Mouse (Mus musculus): ENCODE results near the gene A130010J15Rik. TPM values are rescaled to one million over a fixed set of nuclear protein-coding genes. Genes with fewer than 3 reads are reported as not detected.

The A130010J15Rik gene
- total and polyA plus RNA-seq, 3 experiments = 9.1 to 22.4 (median 18.6) TPM

DNA sequence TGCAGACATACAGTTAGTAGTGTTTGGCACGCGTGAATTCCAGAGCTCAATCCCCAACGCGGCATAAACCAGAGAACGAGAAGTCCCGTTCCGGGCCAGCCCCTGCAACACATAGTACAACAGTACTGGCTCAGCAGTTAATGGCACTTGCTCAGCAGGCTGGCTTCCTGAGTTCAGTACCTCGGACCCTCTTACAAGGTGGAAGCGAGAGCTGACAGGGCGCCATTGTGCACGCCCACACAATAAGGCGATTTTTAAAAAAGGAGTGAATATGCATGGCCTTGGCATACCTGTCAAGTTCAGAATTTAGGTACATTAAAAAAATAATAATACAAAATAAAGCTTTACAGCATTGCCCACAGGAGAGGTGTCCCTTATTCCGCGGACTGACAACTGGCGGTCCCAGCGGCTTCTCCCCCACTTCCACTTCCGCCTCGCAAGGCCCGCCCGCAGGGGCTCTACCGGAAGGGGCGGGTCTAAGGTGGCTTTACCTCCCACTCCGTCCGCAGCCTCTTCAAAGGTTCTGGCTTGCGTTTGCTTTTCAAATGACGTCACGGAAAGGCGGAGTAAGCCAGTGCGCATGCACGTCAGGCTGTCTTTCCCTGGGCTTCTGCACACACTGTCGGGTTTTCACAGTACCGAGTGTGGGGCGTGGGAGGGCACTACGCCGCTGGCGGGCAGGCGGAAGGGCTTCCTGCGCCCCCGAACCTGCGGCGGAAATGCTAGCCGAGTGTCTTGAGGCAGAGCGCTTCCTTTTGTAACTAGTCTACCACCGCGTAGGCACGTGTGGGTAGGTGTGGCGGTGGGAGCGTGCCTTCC lies 5.4 kb downstream of the A130010J15Rik start:
- Histone ChIP-seq H3K36me3 (replicated peaks in 1 of 2; ENCODE audit: control insufficient read depth in 1 of 2, insufficient read depth in 1 of 2, low read length in 1 of 2) (peaks cover 1 to 30% of the 10 kb centered on the region in 2 experiments), H3K4me1 (ENCODE audit: control insufficient read depth in 1 of 2, insufficient read depth in 2 of 2) (peaks cover 6 to 55% of the 10 kb centered on the region in 2 experiments)

DNA sequence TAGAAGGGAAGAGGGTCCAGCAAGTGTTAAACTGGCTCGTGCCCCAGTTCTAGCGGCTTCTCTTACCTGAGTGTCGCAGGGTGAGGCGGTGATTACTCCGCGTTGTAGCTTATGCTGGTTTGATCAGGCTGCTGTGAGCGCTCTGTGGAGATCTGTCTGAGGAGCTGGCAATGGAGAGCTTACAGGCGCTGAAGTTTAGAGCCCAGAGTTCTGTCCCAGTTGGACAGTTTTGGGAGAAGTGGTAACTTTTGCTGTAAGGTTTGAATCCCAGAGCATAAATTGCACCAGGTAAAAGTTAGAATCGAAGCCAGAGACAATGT lies 5.9 kb downstream of the A130010J15Rik start:
- Histone ChIP-seq H3K27me3 (replicated peaks) (no peaks in the 10 kb centered on the region), H3K4me2 (ENCODE audit: insufficient read depth, low read depth, poor library complexity, severe bottlenecking) (peak overlapping the region; percentile 61), H3K27ac (ENCODE audit: insufficient read depth, low read depth) (peak overlapping the region; percentile 83), H3K9me3 (replicated peaks; ENCODE audit: low read length) (no peaks in the 10 kb centered on the region), H3K4me1 (ENCODE audit: control insufficient read depth in 1 of 2, insufficient read depth in 2 of 2) (peaks cover 6 to 55% of the 10 kb centered on the region in 2 experiments), H3K36me3 (replicated peaks in 1 of 2; ENCODE audit: control insufficient read depth in 1 of 2, insufficient read depth in 1 of 2, low read length in 1 of 2) (peaks cover 5 to 36% of the 10 kb centered on the region in 2 experiments), H3K4me3 (replicated peaks in 1 of 3; ENCODE audit: low read depth in 2 of 3, low read length in 2 of 3, poor library complexity in 1 of 3) (peak overlapping the region; percentile 81 to 96 (median 85)), H3K9ac (ENCODE audit: insufficient read depth, low read depth) (peak overlapping the region; percentile 89), H3K79me2 (replicated peaks; ENCODE audit: control insufficient read depth, extremely low read depth, insufficient read depth, poor library complexity, severe bottlenecking) (peaks cover 17% of the 10 kb centered on the region; the same call in 1 of the 2 replicates)
- DNase-seq (ENCODE audit: extremely low read depth) = no peak
- dilution Hi-C loops (cut with MboI; ENCODE audit: extremely low pct_ligation_motif_present, extremely low pct_unique_long_range_greater_than_20kb, low sequenced_read_pairs) = no loop called here
- in situ Hi-C loops (cut with MboI; ENCODE audit: low pct_ligation_motif_present, low pct_unique_long_range_greater_than_20kb, low sequenced_read_pairs) = no loop called here
- TF ChIP-seq KAT2A (IDR thresholded peaks at IDR 0.05; ENCODE audit: insufficient replicate concordance, low read length) (no peak), ELF1 (IDR thresholded peaks at IDR 0.05; ENCODE audit: low read depth, low read length) (no peak), EP300 (IDR thresholded peaks at IDR 0.05; ENCODE audit: low read length) (no peak), ZKSCAN1 (IDR thresholded peaks at IDR 0.05; ENCODE audit: borderline replicate concordance, low read depth, low read length) (no peak), CHD1 (IDR thresholded peaks at IDR 0.05; ENCODE audit: low read depth, low read length) (no peak), CTCF (conservative IDR thresholded peaks at IDR 0.05 in 1 of 2, IDR thresholded peaks at IDR 0.05 in 1 of 2; ENCODE audit: low read depth in 2 of 2, low read length in 2 of 2) (no peak), GABPA (IDR thresholded peaks at IDR 0.05; ENCODE audit: insufficient replicate concordance, low read depth, low read length) (no peak), ZNF384 (IDR thresholded peaks at IDR 0.05; ENCODE audit: low read depth, low read length) (no peak), MEF2A (IDR thresholded peaks at IDR 0.05; ENCODE audit: borderline replicate concordance, low read depth, low read length) (no peak), MXI1 (IDR thresholded peaks at IDR 0.05; ENCODE audit: low read depth, low read length) (no peak), JUND (conservative IDR thresholded peaks at IDR 0.05; ENCODE audit: low read depth, low read length) (no peak), MYC (IDR thresholded peaks at IDR 0.05; ENCODE audit: low read depth, low read length) (no peak; the same call in 1 of the 2 replicates)

More for the DNA sequence above, 5.4 kb downstream of the A130010J15Rik start:
- Histone ChIP-seq H3K79me2 (replicated peaks; ENCODE audit: control insufficient read depth, extremely low read depth, insufficient read depth, poor library complexity, severe bottlenecking) (peaks cover 17% of the 10 kb centered on the region; the same call in 1 of the 2 replicates), H3K27ac (ENCODE audit: insufficient read depth, low read depth) (peak overlapping the region; percentile 83), H3K9me3 (replicated peaks; ENCODE audit: low read length) (no peaks in the 10 kb centered on the region), H3K9ac (ENCODE audit: insufficient read depth, low read depth) (peak overlapping the region; percentile 89), H3K4me3 (replicated peaks in 1 of 3; ENCODE audit: low read depth in 2 of 3, low read length in 2 of 3, poor library complexity in 1 of 3) (peak overlapping the region; percentile 81 to 96 (median 85)), H3K4me2 (ENCODE audit: insufficient read depth, low read depth, poor library complexity, severe bottlenecking) (peak overlapping the region; percentile 96), H3K27me3 (replicated peaks) (no peaks in the 10 kb centered on the region)
- dilution Hi-C loops (cut with MboI; ENCODE audit: extremely low pct_ligation_motif_present, extremely low pct_unique_long_range_greater_than_20kb, low sequenced_read_pairs) = no loop called here
- TF ChIP-seq ELF1 (IDR thresholded peaks at IDR 0.05; ENCODE audit: low read depth, low read length) (peak; percentile 94), ETS1 (conservative IDR thresholded peaks at IDR 0.05; ENCODE audit: low read depth, low read length) (peak; percentile 46; the same call in 1 of the 2 replicates), JUN (IDR thresholded peaks at IDR 0.05; ENCODE audit: insufficient read depth, low read depth, low read length) (peak; percentile 55), UBTF (IDR thresholded peaks at IDR 0.05; ENCODE audit: low read depth, low read length) (no peak), MXI1 (IDR thresholded peaks at IDR 0.05; ENCODE audit: low read depth, low read length) (peak; percentile 88), CHD2 (IDR thresholded peaks at IDR 0.05; ENCODE audit: low read length) (peak; percentile 60; the same call in 1 of the 2 replicates), CHD1 (IDR thresholded peaks at IDR 0.05; ENCODE audit: low read depth, low read length) (peak; percentile 80; the same call in 1 of the 2 replicates), HCFC1 (IDR thresholded peaks at IDR 0.05; ENCODE audit: low read depth, low read length) (peak; percentile 82), JUND (conservative IDR thresholded peaks at IDR 0.05; ENCODE audit: low read depth, low read length) (0 out of 2 replicates have a peak, but pooled peaks have one; percentile 49), NELFE (IDR thresholded peaks at IDR 0.05; ENCODE audit: low read depth, low read length) (peak; percentile 96), MAZ (IDR thresholded peaks at IDR 0.05; ENCODE audit: low read depth, low read length) (peak; percentile 78; the same call in 1 of the 2 replicates), EP300 (IDR thresholded peaks at IDR 0.05; ENCODE audit: low read length) (0 out of 2 replicates have a peak, but pooled peaks have one; percentile 38), GABPA (IDR thresholded peaks at IDR 0.05; ENCODE audit: insufficient replicate concordance, low read depth, low read length) (peak; percentile 14; the same call in 1 of the 2 replicates), BHLHE40 (IDR thresholded peaks at IDR 0.05; ENCODE audit: low read depth, low read length) (peak; percentile 94), MAFK (IDR thresholded peaks at IDR 0.05; ENCODE audit: insufficient replicate concordance, low read length) (no peak), POLR2AphosphoS2 (IDR thresholded peaks at IDR 0.05; ENCODE audit: low read depth, low read length) (peak; percentile 86; the same call in 1 of the 2 replicates), PAX5 (IDR thresholded peaks at IDR 0.05; ENCODE audit: low read length) (no peak), MYC (IDR thresholded peaks at IDR 0.05; ENCODE audit: low read depth, low read length) (peak; percentile 86), ZMIZ1 (IDR thresholded peaks at IDR 0.05; ENCODE audit: low read depth, low read length) (peak; percentile 80), MAX (IDR thresholded peaks at IDR 0.05; ENCODE audit: low read length) (peak; percentile 83), MEF2A (IDR thresholded peaks at IDR 0.05; ENCODE audit: borderline replicate concordance, low read depth, low read length) (peak; percentile 68), TCF12 (IDR thresholded peaks at IDR 0.05; ENCODE audit: low read depth, low read length) (peak; percentile 88), RCOR1 (conservative IDR thresholded peaks at IDR 0.05; ENCODE audit: low read depth, low read length) (no peak), KAT2A (IDR thresholded peaks at IDR 0.05; ENCODE audit: insufficient replicate concordance, low read length) (0 out of 2 replicates have a peak, but pooled peaks have one; percentile 55), ZC3H11A (IDR thresholded peaks at IDR 0.05; ENCODE audit: low read depth, low read length) (no peak), TBP (conservative IDR thresholded peaks at IDR 0.05; ENCODE audit: low read depth, low read length) (peak; percentile 81), IRF4 (IDR thresholded peaks at IDR 0.05; ENCODE audit: low read depth, low read length) (peak; percentile 57), NRF1 (IDR thresholded peaks at IDR 0.05; ENCODE audit: low read depth, low read length) (peak; percentile 97), POLR2A (IDR thresholded peaks at IDR 0.05; ENCODE audit: low read depth, low read length) (peak; percentile 94), CTCF (conservative IDR thresholded peaks at IDR 0.05 in 1 of 2, IDR thresholded peaks at IDR 0.05 in 1 of 2; ENCODE audit: low read depth in 2 of 2, low read length in 2 of 2) (no peak), E2F4 (IDR thresholded peaks at IDR 0.05; ENCODE audit: insufficient replicate concordance, low read depth, low read length) (peak; percentile 68; the same call in 1 of the 2 replicates), SIN3A (IDR thresholded peaks at IDR 0.05; ENCODE audit: low read length) (peak; percentile 94), RAD21 (IDR thresholded peaks at IDR 0.05; ENCODE audit: low read depth, low read length) (no peak), USF2 (conservative IDR thresholded peaks at IDR 0.05; ENCODE audit: low read depth, low read length) (no peak)
- in situ Hi-C loops (cut with MboI; ENCODE audit: low pct_ligation_motif_present, low pct_unique_long_range_greater_than_20kb, low sequenced_read_pairs) = no loop called here
- DNase-seq (ENCODE audit: extremely low read depth) = peak; percentile 100

Measured in CH12.LX (cell line).